Mouse (Mus musculus) G1E (cell line): ENCODE results near the gene Cdk20. TPM values are rescaled to one million over a fixed set of nuclear protein-coding genes. Genes with fewer than 3 reads are reported as not detected.

Experiments
- ATAC-seq: 2 replicates; pipeline ENCODE4 v1.8.0; 2016; ENCODE audit warnings: mild to moderate bottlenecking; ENCODE audit not compliant: insufficient number of reproducible peaks, poor library complexity, low FRiP score, severe bottlenecking; ENCODE audit errors: extremely low read depth
- DNase-seq: peaks from one replicate; pipeline ENCODE4 v3.0.0; 2012; ENCODE audit warnings: low spot score
- H3K27me3 ChIP-seq: 2 replicates; pipeline ENCODE4 v1.6.1; 2012; ENCODE audit warnings: mild to moderate bottlenecking, low read length, inconsistent platforms; ENCODE audit not compliant: insufficient read depth
- H3K36me3 ChIP-seq: replicated peaks from 2 replicates; pipeline ENCODE3; 2012; ENCODE audit warnings: mild to moderate bottlenecking, inconsistent platforms
- H3K4me1 ChIP-seq: 2 replicates; pipeline ENCODE4 v1.6.1; 2012; ENCODE audit warnings: low read depth, low read length, inconsistent platforms, mixed read lengths; ENCODE audit not compliant: insufficient read depth
- H3K4me3 ChIP-seq: 2 replicates; pipeline ENCODE4 v1.5.1; 2012; ENCODE audit warnings: low read depth, mild to moderate bottlenecking, inconsistent platforms, low read length, moderate library complexity, mixed read lengths
- H3K9me3 ChIP-seq: replicated peaks from 2 replicates; pipeline ENCODE4 v1.6.1; 2012; ENCODE audit warnings: inconsistent platforms
- CTCF ChIP-seq: IDR thresholded peaks from 2 replicates; pipeline ENCODE4 v1.5.1; 2012; ENCODE audit warnings: low read depth, low read length, inconsistent platforms, mixed read lengths
- GATA1 ChIP-seq: IDR thresholded peaks from 2 replicates; pipeline ENCODE4 v1.6.1; 2012; ENCODE audit warnings: borderline replicate concordance, low read length, inconsistent platforms, mixed read lengths
- GATA2 ChIP-seq: IDR thresholded peaks from 2 replicates; pipeline ENCODE4 v1.6.1; 2012; ENCODE audit warnings: low read depth, low read length, inconsistent platforms, borderline replicate concordance
- POLR2AphosphoS5 ChIP-seq: IDR thresholded peaks from 2 replicates; pipeline ENCODE4 v1.6.1; 2012; ENCODE audit warnings: low read depth, low read length, inconsistent platforms; ENCODE audit not compliant: insufficient replicate concordance
- TAL1 ChIP-seq: conservative IDR thresholded peaks from 2 replicates; pipeline ENCODE4 v1.6.1; 2012; ENCODE audit warnings: low read depth, low read length, inconsistent platforms, mixed read lengths
- polyA plus RNA-seq: library from polyadenylated mRNA; stranded (reverse); fragments of >175 nt; gene quantifications from 2 replicates; pipeline ENCODE4 v1.2.3, GENCODE M21; 2012
- total RNA-seq, 2 experiments: library from RNA; stranded (forward) in 1 of 2; stranded (reverse) in 1 of 2; fragments of 200-1000 nt in 1 of 2; fragments of >200 nt in 1 of 2; fragmentation: Nextera tagmentation in 1 of 2; gene quantifications; 2 replicates each; pipeline ENCODE4 v1.2.3; 2014 to 2017

Cdk20 gene
- total and polyA plus RNA-seq, 3 experiments, result 0.23 to 1.7 (median 0.60) TPM

GRCm38 (mm10) chr13:64458181-64458580 is 26.1 kb downstream of the Cdk20 start:
- Histone ChIP-seq H3K36me3 (no peaks in the 10 kb centered on the region), H3K9me3 (no peaks in the 10 kb centered on the region; the same call in 1 of the 2 replicates), H3K27me3 (no peaks in the 10 kb centered on the region), H3K4me1 (no peaks in the 10 kb centered on the region), H3K4me3 (no peak overlapping the region)
- no peak for DNase-seq
- TF ChIP-seq GATA1 (no peak), CTCF (no peak), POLR2AphosphoS5 (no peak), GATA2 (no peak), TAL1 (no peak)
- no peak for ATAC-seq

GRCm38 (mm10) chr13:64462581-64462980 is 30.5 kb downstream of the Cdk20 start:
- Histone ChIP-seq H3K9me3 (no peaks in the 10 kb centered on the region; the same call in 1 of the 2 replicates), H3K27me3 (peaks cover 4% of the 10 kb centered on the region; the same call in 1 of the 2 replicates), H3K4me3 (no peak overlapping the region), H3K4me1 (no peaks in the 10 kb centered on the region; the same call in 1 of the 2 replicates), H3K36me3 (no peaks in the 10 kb centered on the region)
- TF ChIP-seq POLR2AphosphoS5, result no peak
- no peak for TF ChIP-seq GATA1
- TF ChIP-seq CTCF, result no peak
- no peak for TF ChIP-seq TAL1
- TF ChIP-seq GATA2, result no peak
- DNase-seq (no peak), ATAC-seq (no peak)

- Histone ChIP-seq H3K4me1 (no peaks in the 10 kb centered on the region; the same call in 1 of the 2 replicates), H3K4me3 (no peak overlapping the region), H3K36me3 (no peaks in the 10 kb centered on the region), H3K27me3 (peaks cover 4% of the 10 kb centered on the region; the same call in 1 of the 2 replicates), H3K9me3 (no peaks in the 10 kb centered on the region; the same call in 1 of the 2 replicates)
- no peak for ATAC-seq
- TF ChIP-seq GATA1 (no peak), CTCF (no peak), TAL1 (no peak), POLR2AphosphoS5 (no peak), GATA2 (no peak)
- DNase-seq, result no peak
Measured at GRCm38 (mm10) chr13:64465166-64465565, 33.1 kb downstream of the Cdk20 start.

- Histone ChIP-seq H3K9me3 (no peaks in the 10 kb centered on the region), H3K4me1 (no peaks in the 10 kb centered on the region; the same call in 1 of the 2 replicates), H3K4me3 (no peak overlapping the region), H3K36me3 (no peaks in the 10 kb centered on the region), H3K27me3 (peaks cover 4% of the 10 kb centered on the region; the same call in 1 of the 2 replicates)
- ATAC-seq, result no peak
- no peak for DNase-seq
- TF ChIP-seq CTCF, result no peak
- no peak for TF ChIP-seq POLR2AphosphoS5
- no peak for TF ChIP-seq GATA1
- no peak for TF ChIP-seq TAL1
- no peak for TF ChIP-seq GATA2
Measured at GRCm38 (mm10) chr13:64467886-64468285, 35.8 kb downstream of the Cdk20 start.

DNA sequence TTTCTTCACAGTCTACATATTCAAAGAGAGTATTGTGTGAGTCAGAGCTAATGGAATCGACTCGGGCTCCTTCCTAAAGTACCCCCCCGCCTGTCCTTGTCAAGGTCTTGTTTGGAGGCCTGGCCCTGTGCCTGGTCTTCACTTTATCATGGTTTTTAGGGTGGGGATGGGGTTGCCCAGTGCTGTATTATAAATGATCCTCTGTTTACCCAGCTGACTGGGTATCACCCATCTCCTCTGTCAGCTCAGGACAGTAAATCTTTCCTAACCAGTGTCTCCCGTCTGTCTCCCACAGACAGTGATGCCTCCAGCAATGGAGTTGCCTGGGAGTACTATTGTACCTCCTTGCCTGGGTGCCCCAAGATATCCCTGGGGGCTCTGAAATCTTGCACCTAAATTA is 45.9 kb downstream of the Cdk20 start:
- TF ChIP-seq POLR2AphosphoS5, result no peak
- TF ChIP-seq TAL1, result no peak
- no peak for TF ChIP-seq GATA1
- TF ChIP-seq GATA2, result no peak
- no peak for TF ChIP-seq CTCF
- no peak for ATAC-seq

DNA sequence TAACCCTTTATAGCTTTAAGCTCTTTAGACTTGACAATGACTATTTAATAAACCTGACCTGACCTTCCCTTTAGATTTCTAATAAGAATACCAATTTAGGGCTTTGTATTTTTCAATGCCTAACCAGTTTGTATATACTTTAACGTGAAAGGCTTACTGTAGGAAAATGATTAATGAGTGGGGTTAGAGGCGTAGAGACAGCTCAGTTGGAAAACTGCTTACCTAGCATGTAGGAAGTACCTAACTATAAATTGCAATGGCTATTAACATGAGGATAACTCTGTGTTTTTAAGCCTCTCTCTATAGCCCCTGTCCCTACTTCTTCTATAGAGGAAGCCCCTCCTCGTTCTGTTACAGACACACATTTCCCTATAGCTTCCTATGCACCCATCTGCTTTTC is 47.8 kb downstream of the Cdk20 start:
- Histone ChIP-seq H3K36me3 (no peaks in the 10 kb centered on the region), H3K9me3 (no peaks in the 10 kb centered on the region), H3K27me3 (peaks cover 4% of the 10 kb centered on the region; the same call in 1 of the 2 replicates), H3K4me3 (no peak overlapping the region), H3K4me1 (no peaks in the 10 kb centered on the region)
- no peak for ATAC-seq
- no peak for TF ChIP-seq POLR2AphosphoS5
- no peak for TF ChIP-seq TAL1
- TF ChIP-seq GATA1, result no peak
- TF ChIP-seq CTCF, result no peak
- DNase-seq, result no peak

More for the DNA sequence above, 45.9 kb downstream of the Cdk20 start:
- DNase-seq, result no peak
- H3K4me3 ChIP-seq, result no peak overlapping the region
- peaks cover 4% of the 10 kb centered on the region; the same call in 1 of the 2 replicates for H3K27me3 ChIP-seq
- H3K9me3 ChIP-seq, result no peaks in the 10 kb centered on the region
- H3K36me3 ChIP-seq, result no peaks in the 10 kb centered on the region
- H3K4me1 ChIP-seq, result no peaks in the 10 kb centered on the region
